Mouse (Mus musculus) neutrophil, adult 5-6 weeks (primary cell): ENCODE measurements around the gene Adarb1. TPM values are rescaled to one million over a fixed set of nuclear protein-coding genes. Genes with fewer than 3 reads are reported as not detected.

ENCODE experiments used
- ATAC-seq: fragments of 151-379, 151-347 bp; 2 replicates; pipeline ENCODE4 v1.8.0; 2017; ENCODE audit warnings: mild to moderate bottlenecking, moderate TSS enrichment; ENCODE audit not compliant: insufficient number of reproducible peaks, poor library complexity, low FRiP score, severe bottlenecking; ENCODE audit errors: extremely low read depth
- total RNA-seq: library from RNA; stranded (forward); fragments of 200-1000 nt; gene quantifications from 2 replicates; pipeline ENCODE4 v1.2.3, GENCODE M21; 2017

Adarb1 gene
- total RNA-seq, 1 experiment from 2014 or later: 0.35 TPM

DNA sequence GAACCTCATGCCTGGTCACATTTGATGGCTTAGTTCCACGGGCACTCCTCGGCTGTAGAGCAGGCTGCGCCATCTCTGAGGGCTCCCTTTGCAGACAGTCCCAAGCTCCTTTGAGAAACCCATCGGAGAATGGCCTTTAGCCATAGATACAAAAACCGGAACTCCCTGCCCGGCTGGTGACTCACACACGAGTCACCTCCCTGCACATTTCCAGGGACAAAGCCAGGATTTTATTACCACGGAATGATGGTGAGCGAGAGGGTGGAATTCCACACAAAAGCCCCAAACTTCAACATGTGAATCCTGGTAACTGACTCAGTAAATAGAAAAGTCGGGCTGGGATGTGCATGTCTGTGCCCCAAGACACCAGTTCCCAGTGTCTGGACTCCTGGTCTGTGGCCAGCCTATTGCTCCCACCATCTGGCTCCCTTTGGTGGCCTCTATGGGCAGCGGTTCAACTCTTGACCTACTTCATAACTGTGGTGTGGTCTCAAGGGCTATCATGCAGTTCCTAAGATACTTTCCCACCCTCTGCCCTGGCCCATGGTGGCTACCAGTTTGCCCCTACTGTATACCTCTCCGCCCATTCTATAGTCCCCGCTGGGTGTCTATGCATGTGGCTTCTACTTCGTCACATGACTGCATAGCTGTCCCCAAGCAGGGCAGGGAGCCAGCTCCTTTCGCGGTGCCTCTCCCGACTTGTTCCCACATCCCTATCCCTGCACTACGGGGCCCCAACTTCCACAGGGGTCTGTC lies 166.1 kb downstream of the Adarb1 start:
- ATAC-seq: no peak

DNA sequence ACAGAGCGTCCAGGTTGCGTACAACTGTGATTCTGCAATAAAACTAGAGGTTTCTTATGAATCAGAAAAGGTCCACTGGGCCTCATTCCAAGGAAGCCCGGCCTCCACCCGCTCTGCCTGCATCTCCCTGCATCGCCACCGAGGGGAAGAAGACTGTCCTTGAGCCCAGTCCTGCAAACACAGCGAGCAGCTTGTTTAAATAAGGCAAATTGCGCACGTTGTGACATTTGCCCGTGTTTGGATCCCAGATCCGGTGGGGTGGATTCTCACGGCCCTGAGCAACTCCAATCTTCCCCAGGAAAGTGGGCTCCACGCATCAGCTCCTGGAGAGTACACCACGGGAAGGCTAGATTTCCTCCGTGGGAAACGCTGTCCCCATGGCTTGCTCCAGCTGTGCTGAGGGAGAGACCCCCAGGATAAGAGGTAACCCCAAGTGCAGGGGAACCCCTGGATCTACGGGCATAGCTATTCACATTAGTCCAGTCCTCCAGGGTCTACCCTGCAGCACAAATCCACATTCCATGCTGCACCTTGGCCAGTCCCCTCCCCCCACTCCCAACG lies 166.8 kb downstream of the Adarb1 start:
- no peak for ATAC-seq

DNA sequence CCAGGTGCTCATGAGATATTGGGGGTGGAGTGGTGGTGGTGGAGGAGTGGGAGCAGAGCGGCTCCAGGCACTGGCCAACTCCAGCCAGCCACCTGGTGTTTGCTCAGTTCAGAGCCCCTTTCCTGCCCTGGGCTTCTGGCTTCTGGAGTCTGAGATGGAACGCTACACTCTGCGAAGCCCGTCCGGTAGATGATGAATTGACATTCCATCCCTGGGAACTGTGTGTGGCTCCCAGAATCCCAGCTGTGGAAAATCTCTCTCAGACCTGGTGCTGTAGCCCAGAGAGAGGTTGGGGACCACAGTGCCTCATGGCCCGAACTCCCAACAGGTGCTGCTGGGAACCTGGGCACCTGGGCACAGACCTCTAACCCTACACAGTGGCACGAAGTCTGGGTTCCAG lies 170.4 kb downstream of the Adarb1 start:
- no peak for ATAC-seq

DNA sequence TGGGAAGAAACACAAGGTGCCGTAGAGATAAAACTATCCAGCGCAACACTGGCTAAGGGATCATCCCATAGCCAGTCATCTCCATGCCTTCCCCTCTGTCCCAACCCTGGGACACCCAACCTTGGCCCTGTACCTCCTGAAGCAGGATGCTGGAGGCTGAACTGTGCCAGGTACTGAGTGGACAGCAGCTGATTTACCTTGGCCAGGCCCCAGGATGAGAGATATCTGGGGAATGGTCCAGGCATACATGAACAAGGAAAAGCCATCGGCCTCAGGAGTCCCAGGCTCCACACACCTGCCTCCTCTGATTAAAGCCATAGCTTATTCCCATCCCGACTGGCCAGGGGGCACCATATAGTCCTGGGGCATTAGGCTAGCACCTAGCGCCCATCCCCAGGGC lies 171.0 kb downstream of the Adarb1 start:
- ATAC-seq: no peak

- no peak for ATAC-seq
These were observed 173.3 kb downstream of the Adarb1 start for GRCm38 (mm10) chr10:77244777-77245176.

- ATAC-seq: no peak
These were observed 174.4 kb downstream of the Adarb1 start for GRCm38 (mm10) chr10:77243572-77244161.

DNA sequence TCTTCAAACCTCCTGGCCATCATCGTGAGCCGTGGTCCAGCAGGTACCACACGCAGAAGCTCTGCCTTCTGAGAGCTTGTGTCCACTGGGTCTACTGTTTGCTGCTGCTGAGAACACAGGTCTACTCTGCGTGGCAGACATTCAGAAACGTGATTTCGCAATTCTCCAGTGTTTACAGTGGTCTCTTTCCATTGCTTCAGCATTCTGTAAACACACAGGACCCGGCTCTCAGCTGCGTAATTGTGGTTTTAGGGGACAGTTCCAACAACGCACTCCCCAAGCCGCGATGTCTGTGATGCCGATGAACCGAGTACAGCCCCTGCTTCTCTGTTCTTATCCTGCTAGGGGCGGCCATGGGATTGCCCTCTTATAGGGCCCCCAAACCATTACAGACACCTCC lies 175.2 kb downstream of the Adarb1 start:
- ATAC-seq: no peak

DNA sequence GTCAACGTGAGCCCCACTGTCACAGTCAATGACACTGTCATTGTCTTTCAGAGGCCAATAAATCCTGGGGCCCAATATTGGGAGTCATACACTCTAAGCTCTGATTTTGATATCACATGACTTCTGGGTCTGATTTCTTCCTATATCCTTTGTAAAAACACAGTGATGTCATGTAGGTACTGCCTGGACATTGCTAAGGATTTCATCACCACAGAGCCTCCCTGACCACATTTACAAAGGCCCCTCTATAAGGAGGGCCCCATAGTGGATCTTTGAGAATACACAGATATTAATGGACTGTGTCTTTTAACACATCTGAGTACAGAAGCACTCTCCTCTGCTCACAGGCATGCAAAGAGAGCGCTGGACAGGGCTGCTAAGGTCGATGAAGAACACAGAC lies 175.7 kb downstream of the Adarb1 start:
- ATAC-seq: no peak

- no peak for ATAC-seq
These were observed 177.3 kb downstream of the Adarb1 start for GRCm38 (mm10) chr10:77240764-77241163.

Other genes starting within 250 kb of the Adarb1 start
- gene Pofut2, start 159.1 kb downstream of the Adarb1 start, total RNA-seq: 25.4 and 31.5 TPM in 2 replicates
- gene Fam207a, start 97.5 kb upstream of the Adarb1 start, total RNA-seq: 23.3 and 29.5 TPM in 2 replicates
- 452 and 473 TPM in 2 replicates for gene Itgb2, start 112.0 kb upstream of the Adarb1 start, total RNA-seq
- 78.7 and 87.5 TPM in 2 replicates for gene Pttg1ip, start 163.4 kb upstream of the Adarb1 start, total RNA-seq
- gene Sumo3, start 187.8 kb upstream of the Adarb1 start, total RNA-seq: 32.6 and 52.2 TPM in 2 replicates
- not detected in 2 replicates for gene Gm49325, start 187.9 kb upstream of the Adarb1 start, total RNA-seq
- gene Ube2g2, start 204.0 kb upstream of the Adarb1 start, total RNA-seq: 21.9 and 23.3 TPM in 2 replicates